Mouse (Mus musculus) liver, adult 2 months (tissue): Measurements from ENCODE around the gene Ptpdc1.

ENCODE experiments used
- CTCF ChIP-seq: fragments of 200-500 bp; IDR thresholded peaks from 2 replicates; pipeline ENCODE4 v1.5.1; 2011; ENCODE audit warnings: low read depth, low read length, control low read depth
- POLR2A ChIP-seq: fragments of 200-500 bp; IDR thresholded peaks from 2 replicates; pipeline ENCODE4 v1.6.1; 2011; ENCODE audit warnings: low read length, control low read depth; ENCODE audit not compliant: insufficient read depth; ENCODE audit errors: extremely low read depth

DNA sequence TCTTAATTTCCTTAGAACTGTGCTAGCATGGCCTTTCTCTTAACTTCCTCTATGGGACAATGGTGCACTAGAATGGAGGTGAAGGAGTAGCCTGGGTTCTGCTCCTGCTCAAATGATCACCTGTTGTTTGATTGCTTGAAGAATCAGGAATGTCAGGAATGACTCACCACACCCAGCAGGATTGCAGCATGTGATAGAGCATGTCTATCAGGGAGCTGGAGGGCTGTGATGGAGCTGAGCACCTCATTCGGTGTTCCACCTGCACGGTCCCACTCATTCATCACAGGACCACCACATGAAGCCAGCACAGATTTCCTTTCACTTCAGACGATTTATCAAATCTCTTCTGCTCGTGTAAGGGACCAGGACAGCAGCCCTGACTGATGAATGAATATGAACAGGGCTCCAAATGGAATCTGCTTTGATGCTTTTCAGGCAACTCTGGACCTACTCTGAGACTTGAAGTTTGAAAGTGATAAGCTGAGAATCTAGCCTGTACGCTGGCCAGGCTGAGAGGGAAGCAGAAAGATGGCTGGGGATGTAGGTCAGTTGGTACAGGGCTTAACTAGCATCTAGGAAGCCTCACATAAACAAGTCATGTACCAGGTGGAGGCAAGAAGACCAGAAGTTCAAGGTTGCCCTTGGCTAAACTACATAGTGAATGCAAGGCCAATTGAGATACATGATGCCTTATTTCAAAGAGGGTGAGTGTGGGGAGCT is 60.4 kb downstream of the Ptpdc1 start:
- TF ChIP-seq POLR2A (no peak), CTCF (no peak)
